Mouse (Mus musculus): ENCODE measurements around the gene Cacnb2.
A peak's percentile ranks its signal among the peaks of the same experiment; 100 is the strongest.

The Cacnb2 gene

DNA sequence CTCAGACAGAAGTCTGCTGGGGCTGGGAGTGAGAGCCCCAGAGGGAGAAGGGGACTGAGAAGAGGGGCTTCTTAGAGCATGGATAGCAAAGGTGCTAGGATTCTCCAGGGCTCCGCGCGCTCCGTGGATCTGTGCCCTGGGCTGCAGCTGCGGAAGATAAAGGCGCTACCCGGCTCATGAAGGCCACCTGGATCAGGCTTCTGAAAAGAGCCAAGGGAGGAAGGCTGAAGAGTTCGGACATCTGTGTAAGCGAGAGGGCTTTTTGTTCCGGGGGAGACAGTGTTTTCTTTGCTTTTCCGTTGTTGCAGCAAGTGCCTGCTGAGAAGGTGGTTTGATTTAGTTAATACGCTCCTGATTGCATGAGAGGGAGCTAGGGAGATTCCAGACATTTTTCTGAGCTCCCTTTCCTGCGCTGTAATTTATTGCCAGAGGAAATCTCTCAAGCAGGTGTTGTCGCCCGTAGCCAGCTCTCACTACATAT is 270.9 kb downstream of the Cacnb2 start:
- DNase-seq = peak in 1 of 2 experiments; percentile 6

DNA sequence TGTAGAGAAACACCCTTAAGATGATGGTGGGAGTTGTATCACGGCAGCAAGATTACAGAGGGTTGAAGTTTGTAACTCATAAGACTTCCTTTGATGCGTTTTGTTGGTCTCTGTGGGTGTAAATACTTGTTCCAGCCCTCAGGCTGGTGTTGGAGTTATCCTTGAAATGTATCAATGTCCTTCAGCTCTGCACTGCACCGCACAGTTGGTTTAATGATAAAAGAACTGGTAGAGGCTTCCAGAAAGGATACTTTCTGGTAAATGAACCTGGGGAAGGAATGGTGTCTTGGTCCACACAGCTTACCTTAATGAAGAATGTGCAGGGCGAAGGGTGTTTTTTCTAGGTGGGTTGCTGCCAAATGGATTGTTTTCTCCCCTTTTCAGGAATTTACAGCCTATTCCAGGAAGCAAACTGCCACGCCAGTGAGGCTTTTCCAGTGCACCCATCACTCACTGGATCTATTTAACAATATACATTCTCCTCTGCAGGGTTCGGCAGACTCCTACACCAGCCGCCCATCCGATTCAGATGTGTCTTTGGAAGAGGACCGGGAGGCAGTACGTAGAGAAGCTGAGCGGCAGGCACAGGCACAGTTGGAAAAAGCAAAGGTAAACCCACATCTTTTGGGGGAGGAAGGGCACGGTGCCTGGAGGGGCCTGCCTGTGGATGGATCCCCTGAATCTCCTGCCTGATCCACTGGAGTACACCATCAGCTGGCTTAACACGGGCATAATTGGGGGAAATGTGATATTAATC is 271.6 kb downstream of the Cacnb2 start:
- DNase-seq = no peak

DNA sequence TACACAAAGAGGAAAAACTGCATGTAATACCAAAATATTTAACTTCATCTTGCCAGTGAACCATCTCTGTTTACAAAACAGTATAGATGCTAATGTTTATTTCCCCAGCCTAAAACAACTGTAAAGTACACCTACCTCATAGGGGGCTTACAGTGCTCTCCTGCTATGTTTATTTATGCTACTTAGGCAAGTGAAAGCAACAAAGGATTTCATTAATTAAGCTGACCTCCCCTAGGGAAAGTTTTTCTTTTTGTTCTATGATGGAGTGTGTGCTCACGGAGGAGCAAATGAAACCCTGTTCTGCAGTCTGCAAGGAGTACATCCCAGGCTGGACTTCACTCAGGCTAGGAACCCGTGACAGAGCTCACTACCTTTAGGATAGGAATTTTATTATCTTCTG is 272.2 kb downstream of the Cacnb2 start:
- DNase-seq = no peak

DNA sequence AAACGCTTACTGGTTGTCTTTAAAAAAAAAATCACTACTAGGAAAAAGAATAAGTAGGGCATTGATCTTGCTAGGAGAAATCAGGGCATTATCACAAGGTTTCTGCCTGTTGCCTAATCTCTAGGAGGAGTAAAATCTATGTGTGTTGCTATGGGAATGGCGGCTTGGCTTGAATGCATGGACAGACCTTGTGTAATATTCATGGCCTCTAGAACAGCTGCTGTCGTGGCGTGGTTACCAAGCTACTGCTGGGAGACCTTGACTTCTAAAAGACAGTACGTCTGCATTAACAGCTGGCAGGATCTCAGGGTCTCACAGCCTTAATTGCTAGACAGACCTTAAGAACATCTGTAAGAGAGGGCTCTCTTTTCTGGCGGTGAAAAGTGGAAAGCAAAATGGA is 272.7 kb downstream of the Cacnb2 start:
- DNase-seq = no peak

DNA sequence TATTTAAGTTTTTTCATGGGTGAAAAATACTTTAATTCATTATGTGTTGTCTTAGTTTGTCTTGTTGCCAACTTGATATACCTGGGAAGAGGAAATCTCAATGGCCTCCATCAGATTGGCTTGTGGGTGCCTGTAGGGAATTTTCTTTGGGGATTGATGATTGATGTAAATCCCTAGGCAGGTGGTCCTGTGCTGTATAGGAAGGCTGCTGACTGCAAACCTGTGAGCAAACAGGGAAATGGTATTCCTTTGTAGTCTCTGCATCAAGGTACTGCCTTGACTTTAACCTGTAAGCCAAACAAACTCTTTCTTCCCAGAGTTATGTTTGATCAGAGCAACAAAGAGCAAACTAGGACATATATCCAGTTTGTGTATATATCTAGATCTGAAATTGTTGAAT is 276.1 kb downstream of the Cacnb2 start:
- DNase-seq = no peak

DNA sequence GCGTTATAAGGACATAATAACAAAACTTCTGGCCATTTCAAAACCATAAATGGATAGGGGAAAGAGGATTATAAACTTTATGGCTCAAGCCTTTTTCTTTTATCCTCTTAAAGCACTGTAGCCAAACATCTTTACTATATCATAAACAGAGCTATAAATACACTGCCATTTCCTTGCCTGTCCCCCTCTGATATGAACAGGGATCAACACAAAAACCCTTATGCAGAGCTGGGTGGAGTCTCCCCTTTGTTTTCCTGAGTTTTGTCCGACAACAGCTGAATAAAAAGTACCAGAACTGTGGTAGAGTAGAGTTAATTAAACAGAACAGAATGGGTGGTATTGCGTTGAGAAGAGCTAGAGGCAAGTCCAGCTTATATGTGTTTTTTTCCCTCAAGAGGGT is 280.6 kb downstream of the Cacnb2 start:
- DNase-seq = no peak

DNA sequence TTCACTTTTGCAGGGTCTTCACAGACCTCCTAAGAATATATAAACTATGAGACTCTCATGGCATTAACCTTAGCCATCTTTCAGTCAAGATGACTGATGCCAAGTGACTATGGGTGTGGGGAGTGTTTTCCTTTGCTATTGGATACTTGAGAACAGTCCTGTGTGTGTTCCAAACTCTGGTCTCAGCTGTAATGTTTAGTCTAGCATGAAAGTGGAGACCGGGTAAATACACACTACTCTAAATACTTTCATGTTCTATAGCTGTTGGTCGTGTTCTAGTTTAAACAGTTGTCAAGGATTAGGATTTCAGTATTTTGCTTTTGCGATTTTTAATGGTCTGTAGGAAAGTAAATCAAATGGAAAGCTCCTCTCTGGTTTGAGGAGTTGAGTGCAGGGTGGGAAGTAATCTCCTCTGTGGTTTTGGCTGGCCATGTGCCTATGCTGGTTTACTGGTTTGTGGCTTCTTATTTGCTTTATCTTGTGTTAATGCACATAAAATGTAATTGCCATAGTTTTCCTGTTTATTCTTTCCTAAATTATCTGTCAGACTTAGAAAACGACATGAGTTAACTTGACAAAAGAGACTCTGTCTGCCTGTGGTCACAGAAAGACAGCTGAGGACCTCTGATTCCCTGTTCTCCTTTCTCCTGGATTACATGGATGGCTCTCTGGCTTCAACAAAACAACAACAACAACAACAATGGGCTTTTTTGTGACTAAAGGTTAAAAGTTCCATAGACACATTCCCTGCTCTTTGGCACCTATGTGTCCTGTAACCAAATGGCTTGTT is 285.7 kb downstream of the Cacnb2 start:
- peak in 1 of 2 experiments; percentile 42 for DNase-seq

DNA sequence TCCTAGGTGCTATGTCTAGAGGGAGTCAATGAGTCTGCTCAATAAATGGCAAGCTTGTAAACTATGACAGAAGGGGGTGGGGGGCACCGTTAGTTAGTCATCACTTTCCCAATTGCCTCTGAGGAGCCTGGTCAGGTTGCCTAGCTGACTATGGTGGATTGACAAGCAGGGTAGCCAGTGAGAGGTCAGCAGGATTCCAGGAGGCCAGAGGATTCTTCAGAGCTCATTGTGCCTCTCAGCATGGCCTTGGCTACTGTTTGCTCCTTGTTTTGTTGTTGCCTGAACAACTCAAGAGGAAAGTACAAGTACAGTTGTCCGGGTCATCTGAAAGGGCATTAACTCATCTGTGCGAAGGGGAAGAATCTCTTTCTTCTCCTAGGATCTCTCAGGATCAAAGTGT is 300.9 kb downstream of the Cacnb2 start:
- no peak for DNase-seq

DNA sequence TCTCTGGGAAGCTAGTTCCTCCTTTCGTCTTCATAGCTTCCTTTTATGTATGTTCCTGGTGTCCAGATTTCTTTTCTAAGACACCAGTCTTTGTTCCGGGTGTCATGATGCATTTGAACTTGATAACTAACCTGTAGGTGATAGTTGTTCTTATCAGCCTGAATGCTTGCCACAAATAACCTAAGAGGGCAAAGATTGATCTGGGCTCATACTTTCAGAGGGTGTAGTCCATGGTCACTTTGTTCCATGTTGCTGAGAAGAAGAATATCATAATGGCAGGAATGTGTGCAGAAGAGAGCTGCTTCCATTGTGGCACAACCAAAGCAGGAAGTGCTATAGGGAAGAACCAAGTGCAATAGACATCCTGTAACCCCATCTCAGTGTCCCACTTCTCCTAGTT is 302.0 kb downstream of the Cacnb2 start:
- DNase-seq = no peak

DNA sequence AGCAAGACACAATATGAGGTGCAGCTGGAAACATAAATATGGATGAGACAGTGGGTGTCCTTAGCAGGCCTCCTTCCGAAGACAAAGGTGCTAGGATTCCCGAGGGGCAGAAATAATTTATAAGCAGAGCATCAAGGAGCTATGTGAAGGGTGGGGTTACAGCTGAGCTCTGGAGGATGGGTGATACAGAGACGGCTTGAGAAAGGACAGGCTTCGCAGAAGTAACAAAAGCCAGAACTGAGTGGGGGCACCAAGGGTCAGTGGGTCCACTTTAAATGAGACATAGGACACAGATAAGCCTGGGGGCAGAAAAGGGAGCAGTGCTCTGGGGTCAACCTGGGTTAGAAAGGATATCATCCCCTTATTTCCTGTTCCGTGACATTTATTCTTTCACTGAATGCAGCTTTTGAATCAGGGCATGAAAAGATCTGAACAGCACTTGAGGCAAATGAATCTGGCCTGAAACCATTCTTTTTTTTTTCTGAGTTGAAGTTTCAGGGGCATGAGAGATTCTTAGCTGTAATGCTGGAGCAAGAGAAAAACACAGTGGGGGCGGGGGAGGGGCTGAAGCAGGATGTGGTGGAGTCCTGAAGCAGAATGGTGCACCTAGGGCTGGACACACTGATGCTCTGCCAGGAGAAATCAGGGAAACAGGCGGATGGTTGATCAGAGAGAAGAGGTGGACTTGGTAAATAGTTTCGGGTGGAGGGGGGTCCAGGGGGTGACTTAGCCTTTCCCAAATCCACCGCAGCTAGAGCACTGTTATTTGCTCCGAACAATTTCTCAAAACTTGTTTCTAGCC is 304.4 kb downstream of the Cacnb2 start:
- no peak for DNase-seq

DNA sequence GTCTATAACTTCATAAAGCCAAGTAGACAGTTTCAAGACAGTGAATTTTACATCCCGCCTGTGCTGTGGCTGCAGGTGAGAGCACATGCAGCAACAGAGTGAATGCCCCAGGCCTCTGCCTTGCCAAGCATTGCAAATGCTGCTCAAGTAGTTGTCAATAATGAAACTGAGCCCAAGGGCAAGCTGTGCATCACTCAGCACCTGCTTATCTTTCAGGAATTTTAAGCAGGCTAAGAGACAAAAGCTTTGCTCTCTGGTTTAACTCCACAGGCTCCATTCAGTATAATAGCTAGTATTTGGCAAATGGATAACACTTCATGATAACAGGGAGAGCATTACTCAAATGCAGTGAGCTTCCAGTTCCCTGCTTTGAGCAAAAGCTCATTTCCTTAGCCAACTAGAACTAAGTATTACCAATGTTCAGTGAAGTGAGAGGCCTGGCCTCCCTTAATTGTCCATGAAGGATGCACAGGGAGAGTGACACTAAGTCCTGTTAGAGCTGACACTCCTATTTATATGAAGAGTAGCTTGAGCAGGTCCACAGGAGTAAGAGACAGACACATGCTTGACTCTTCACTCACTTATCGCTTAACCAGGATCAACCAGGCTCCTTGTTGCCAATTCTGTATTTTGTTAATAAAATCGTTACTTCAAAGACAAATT is 314.8 kb downstream of the Cacnb2 start:
- no peak for DNase-seq

DNA sequence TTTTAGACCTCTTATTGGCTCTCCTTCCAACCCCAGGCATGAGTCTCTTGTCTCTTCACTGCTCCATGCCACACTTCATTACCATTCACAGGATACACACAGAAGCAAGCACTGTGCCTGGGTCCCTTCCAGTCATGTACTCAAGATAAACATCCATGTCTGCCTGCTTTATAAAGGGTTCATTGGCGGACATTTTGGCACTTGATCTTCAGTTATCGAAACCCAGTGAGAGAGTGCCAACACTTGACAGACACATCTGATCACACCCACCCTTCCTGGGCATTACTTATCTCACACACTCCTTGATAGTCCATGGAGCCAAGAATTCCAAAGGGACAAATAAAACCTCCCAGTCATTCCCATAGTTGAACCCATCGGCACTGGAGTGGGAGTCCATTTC is 327.0 kb downstream of the Cacnb2 start:
- DNase-seq = peak in 1 of 2 experiments; percentile 3

DNA sequence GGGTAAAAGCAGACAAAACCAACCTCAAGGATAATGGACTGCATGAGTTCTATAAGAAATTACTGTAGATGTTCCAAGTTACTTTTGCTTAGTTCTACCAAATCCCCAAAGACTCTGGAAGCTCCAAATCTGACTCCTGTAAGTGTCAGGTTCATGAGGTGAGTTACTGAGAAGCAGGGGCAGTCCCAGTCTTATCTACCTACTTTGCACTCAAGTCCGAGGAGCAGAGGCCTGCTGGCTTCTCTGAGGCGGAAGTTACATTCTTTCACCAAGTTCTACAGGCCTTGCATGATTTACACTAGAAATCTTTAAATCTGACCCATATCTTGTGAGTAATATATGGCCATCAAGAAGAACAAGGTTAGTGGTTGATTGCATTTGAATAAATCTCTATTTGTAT is 329.1 kb downstream of the Cacnb2 start:
- no peak for DNase-seq

DNA sequence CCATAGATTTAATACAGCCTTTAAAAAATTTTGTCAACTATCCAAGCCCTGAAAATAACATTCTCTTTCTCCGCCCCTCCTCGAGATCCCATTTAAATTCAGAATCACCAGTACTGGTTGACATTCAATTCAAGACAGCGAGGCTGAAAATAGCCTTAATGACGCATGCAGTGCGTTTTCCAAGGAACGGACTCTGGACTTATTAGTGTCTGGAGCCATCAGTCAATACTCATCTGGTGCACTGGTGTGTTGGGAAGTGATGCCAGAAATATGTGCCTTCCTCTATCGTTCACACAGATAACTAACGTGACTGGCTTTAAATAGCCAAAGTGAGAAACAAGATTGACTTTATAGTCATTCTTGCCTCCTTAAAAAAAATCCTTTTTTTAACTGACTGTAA is 333.6 kb downstream of the Cacnb2 start:
- no peak for DNase-seq

DNA sequence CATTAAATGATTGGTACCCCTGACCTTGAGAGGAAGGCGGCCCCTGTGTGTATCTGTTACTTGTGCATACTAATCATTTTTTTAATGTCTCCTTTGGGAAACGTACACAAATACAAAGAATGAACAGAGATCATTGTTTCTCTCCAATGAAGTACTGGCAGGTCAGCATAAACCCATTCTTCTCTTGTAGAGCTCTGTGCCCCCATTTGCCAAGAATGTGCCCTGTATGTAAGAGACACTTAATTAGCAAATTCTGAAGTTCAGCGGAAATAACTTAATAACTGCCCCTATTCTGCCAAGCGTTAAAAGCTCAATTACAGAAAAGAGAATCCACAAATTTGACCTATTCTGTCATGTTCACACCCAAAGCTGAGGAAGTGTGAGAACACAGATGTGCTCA is 339.4 kb downstream of the Cacnb2 start:
- no peak for DNase-seq

DNA sequence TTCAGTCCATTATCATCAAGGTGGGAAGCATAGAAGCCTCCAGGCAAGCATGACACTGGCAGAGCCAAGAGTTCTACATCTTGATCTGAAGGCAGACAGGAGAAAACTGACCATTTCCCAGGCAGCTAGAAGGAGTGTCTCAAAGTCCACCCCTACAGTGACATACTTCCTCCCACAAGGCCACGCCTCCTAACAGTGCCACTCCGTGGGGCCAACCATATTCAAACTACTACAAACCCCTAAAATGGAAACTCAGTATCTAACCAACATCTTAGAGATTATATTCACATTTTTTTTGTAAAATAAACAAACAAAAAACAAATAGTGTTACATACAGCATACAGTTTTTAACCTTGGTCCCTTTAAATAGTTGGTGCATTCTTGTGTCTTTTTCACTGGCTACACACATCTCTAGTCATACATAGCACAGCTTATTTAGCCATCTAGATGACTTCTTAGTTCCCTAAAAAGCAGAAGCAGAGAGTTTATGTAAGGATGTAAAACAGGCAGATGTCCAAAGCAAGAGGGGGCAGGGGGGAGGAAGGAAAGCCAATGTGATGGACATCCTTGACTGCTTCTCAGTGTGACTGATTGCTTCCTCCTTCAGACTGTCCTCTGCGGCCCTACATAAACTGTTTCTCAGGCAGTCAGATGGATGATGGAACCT is 340.9 kb downstream of the Cacnb2 start:
- DNase-seq = no peak

DNA sequence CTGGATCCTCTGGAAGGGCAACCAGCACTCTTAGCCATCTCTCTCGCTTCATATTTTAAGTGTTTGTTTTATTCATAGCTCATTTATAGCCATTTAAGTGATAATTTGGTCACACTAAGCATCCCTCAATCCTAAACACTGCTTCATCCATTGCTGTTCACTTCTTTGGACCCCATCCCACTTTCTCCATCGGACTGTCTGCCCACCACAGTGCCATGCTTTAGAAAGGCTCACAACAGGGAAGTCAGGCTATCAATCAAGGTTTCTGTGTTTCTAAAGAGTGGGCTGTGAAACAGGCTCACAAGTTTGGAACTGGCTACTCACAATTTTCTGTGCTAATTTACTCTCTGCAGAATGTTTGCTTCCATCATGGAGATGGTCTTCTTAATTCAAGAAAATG is 350.2 kb downstream of the Cacnb2 start:
- DNase-seq = no peak

DNA sequence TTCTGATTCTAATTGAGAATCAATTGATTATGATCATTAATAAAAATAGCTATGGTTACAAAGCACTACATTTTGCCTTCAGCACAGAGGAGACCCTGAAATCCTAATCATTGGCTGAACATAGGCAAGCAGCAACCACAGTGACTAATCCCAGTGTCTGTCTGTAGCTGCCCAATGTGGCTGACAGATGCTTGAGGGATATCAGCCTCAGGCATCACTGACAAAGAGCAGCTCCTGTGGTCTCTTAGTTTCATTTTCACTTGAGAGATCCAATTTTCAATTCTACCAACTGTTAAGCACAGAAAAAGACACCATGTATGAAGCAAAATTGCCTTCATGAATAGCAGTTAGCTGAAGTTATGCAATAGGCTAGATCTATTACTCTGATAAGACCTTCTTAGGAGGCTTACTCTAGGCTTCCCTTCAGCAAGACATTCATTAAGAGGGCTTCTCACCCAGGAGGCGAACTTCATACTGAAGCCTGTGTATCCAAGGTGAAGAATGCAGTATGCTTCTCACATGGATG is 358.1 kb downstream of the Cacnb2 start:
- no peak for DNase-seq

DNA sequence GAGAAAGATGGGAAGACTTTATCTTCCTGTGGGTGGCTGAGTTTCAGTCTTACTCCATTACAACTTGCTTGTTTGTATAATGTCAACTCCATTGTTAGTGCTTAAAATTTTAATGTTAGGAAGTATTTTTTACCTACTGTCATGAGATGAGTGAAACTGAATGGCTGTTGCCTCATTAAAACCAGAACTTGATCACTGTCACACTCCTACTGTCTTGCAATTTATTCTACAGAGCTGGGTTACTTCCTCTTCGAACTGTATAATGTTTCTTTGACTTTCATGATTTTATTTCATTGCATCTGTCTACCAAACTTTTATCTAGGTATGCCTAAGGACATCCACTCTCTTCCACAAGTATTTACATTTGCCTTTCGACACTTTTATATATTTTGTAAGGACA is 358.6 kb downstream of the Cacnb2 start:
- no peak for DNase-seq

DNA sequence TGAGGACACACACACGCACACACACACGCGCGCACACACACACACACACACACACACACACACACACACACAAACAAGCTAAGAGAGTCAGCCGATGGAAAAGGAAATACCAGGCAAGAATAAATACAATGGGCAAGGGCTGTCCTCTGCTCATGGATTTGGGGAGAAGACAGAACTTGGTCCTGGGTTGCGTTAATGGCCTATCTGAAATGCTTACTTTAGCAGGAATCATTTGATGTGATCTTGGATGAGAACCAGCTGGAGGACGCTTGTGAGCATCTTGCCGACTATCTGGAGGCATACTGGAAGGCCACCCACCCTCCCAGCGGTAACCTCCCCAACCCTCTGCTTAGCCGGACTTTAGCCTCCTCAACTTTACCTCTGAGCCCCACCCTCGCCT is 381.1 kb downstream of the Cacnb2 start:
- no peak for DNase-seq

DNA sequence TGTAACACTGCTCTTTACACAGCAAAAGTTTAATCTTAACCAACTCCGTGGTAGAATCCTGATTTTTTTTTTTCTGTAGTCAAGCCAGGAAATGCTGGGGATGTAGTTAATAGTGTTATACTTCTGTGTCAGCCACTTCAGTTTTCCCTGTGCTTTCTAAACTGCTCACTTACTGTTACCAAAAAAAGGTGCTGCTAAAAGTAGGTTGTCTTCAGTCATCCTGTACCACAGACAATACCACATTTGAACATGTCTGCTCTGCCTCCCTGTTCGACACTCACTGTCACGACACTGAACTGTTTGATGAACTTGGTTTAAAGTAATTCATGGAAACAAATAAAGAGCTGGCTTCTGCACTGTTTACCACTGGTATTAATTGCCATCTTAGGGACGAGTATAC is 385.6 kb downstream of the Cacnb2 start:
- no peak for DNase-seq

DNA sequence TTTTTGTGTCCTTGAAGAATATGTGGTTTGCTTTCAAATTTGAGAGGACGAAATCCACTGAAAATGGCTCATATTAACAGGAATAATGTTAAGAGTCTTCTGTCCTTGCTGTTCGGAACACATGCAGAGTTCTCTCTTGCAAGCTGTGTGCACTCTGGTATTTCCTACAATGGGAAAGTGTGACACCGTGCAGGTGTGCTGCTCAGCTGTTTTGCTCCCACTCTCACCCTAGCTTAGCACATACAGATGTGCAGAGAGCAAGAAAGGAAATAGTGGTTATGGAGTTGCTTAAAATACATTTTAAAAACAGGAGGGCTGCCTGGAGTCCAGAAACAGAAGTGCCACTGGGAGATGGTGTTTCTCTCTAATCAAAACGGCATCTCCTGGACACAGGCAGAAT is 386.5 kb downstream of the Cacnb2 start:
- DNase-seq = no peak
